Mouse (Mus musculus) embryonic fibroblast, embryonic 13.5 days (primary cell): Measurements from ENCODE around the gene Plekhh3.

ENCODE experiments used
- CTCF ChIP-seq: IDR thresholded peaks from 2 replicates; pipeline ENCODE4 v1.5.1; 2011; ENCODE audit warnings: mild to moderate bottlenecking, control low read depth, low read length, moderate library complexity, borderline replicate concordance; ENCODE audit not compliant: insufficient read depth
- POLR2A ChIP-seq: IDR thresholded peaks from 2 replicates; pipeline ENCODE4 v1.6.1; 2011; ENCODE audit warnings: low read depth, mild to moderate bottlenecking, control low read depth, low read length, moderate library complexity

DNA sequence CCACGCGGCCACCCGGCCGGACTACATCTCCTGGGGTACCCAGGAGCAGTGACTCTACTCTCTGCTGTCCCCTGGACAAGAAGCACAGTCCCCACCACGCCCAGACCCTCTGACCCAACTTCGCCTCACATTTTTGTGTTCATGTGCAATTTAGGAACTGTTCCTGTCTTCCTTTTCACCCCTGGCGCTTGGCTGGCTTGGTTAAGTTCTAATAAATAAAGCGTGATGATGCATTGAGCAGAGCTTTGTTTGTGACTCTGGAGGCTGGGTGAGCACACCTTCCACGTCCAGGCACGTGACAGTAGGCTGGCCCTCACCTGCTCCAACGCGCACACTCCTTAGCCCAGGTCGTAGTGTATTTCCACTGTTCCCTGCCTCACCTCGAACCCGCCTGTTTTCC, 9.6 kb downstream of the Plekhh3 start:
- no peak for TF ChIP-seq POLR2A
- no peak for TF ChIP-seq CTCF
